Mouse (Mus musculus): ENCODE results near the gene Grk2. TPM values are rescaled to one million over a fixed set of nuclear protein-coding genes. Genes with fewer than 3 reads are reported as not detected.

Gene Grk2
- total and polyA plus RNA-seq, 2 experiments, result 11.3 to 30.3 TPM

GRCm38 (mm10) chr19:4280425-4280824 is 25.6 kb downstream of the Grk2 start:
- 97% methylated on average over 9 of the region's 9 CpGs for WGBS
- DNase-seq (ENCODE audit: extremely low read depth, low read depth, low spot score), result no peak
- H3K27ac ChIP-seq (replicated peaks; ENCODE audit: insufficient read depth, low read depth, low read length), result no peak overlapping the region
- H3K9ac ChIP-seq (ENCODE audit: low read depth, low read length), result no peak overlapping the region
- no peaks in the 10 kb centered on the region for H3K27me3 ChIP-seq (ENCODE audit: control insufficient read depth, insufficient read depth, low read length)
- no peaks in the 10 kb centered on the region for H3K36me3 ChIP-seq (ENCODE audit: control insufficient read depth, insufficient read depth, low read length)
- H3K4me3 ChIP-seq (ENCODE audit: insufficient read depth, low read depth, low read length), result no peak overlapping the region
- TF ChIP-seq CTCF (IDR thresholded peaks at IDR 0.05; ENCODE audit: low read depth, low read length) (no peak), POLR2A (IDR thresholded peaks at IDR 0.05; ENCODE audit: extremely low read depth, insufficient read depth, low read length) (no peak)
- 0 out of 2 replicates have a peak, but pooled peaks cover 2% of the 10 kb centered on the region for H3K4me1 ChIP-seq (ENCODE audit: control insufficient read depth, insufficient read depth, low read length)
- no peaks in the 10 kb centered on the region for H3K79me2 ChIP-seq (ENCODE audit: control insufficient read depth, insufficient read depth, low read length)

GRCm38 (mm10) chr19:4279487-4279886 is 26.5 kb downstream of the Grk2 start:
- Histone ChIP-seq H3K4me3 (ENCODE audit: insufficient read depth, low read depth, low read length) (no peak overlapping the region), H3K27me3 (ENCODE audit: control insufficient read depth, insufficient read depth, low read length) (no peaks in the 10 kb centered on the region), H3K36me3 (ENCODE audit: control insufficient read depth, insufficient read depth, low read length) (no peaks in the 10 kb centered on the region), H3K4me1 (ENCODE audit: control insufficient read depth, insufficient read depth, low read length) (0 out of 2 replicates have a peak, but pooled peaks cover 2% of the 10 kb centered on the region), H3K27ac (replicated peaks; ENCODE audit: insufficient read depth, low read depth, low read length) (no peak overlapping the region), H3K79me2 (ENCODE audit: control insufficient read depth, insufficient read depth, low read length) (no peaks in the 10 kb centered on the region), H3K9ac (ENCODE audit: low read depth, low read length) (no peak overlapping the region)
- 93% methylated on average over 1 of the region's 1 CpGs for WGBS
- TF ChIP-seq POLR2A (IDR thresholded peaks at IDR 0.05; ENCODE audit: extremely low read depth, insufficient read depth, low read length), result no peak
- 0 out of 2 replicates have a peak, but pooled peaks have one; percentile 7 for TF ChIP-seq CTCF (IDR thresholded peaks at IDR 0.05; ENCODE audit: low read depth, low read length)
- no peak for DNase-seq (ENCODE audit: extremely low read depth, low read depth, low spot score)

DNA sequence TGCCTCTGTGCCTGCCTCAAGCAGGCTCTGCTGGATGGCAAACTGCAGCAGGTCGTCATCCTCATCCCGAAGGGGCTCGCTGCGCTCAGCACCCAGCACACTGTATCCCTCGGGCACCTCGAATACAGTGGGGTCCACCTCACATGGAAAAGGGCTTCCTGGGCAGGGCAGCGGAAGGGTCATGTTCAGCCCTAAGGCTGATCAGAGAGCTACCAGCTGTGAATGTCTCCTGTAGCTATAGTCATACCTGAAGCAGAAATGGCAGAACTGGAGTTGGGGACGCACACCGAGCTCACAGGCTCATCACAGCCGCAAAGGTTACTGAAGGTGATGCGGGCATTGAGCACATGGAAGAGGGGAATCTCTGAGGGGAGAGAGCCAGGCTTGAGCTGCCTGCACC is 35.0 kb downstream of the Grk2 start:
- no peak for DNase-seq (ENCODE audit: extremely low read depth, low read depth, low spot score)
- H3K4me1 ChIP-seq (ENCODE audit: control insufficient read depth, insufficient read depth, low read length), result peaks cover 5% of the 10 kb centered on the region
- WGBS, result 94% methylated on average over 11 of the region's 11 CpGs
- no peaks in the 10 kb centered on the region for H3K79me2 ChIP-seq (ENCODE audit: control insufficient read depth, insufficient read depth, low read length)
- H3K36me3 ChIP-seq (ENCODE audit: control insufficient read depth, insufficient read depth, low read length), result no peaks in the 10 kb centered on the region
- H3K9ac ChIP-seq (ENCODE audit: low read depth, low read length), result no peak overlapping the region
- no peak overlapping the region for H3K27ac ChIP-seq (replicated peaks; ENCODE audit: insufficient read depth, low read depth, low read length)
- H3K4me3 ChIP-seq (ENCODE audit: insufficient read depth, low read depth, low read length), result no peak overlapping the region
- H3K27me3 ChIP-seq (ENCODE audit: control insufficient read depth, insufficient read depth, low read length), result no peaks in the 10 kb centered on the region
- TF ChIP-seq CTCF (IDR thresholded peaks at IDR 0.05; ENCODE audit: low read depth, low read length), result no peak
- TF ChIP-seq POLR2A (IDR thresholded peaks at IDR 0.05; ENCODE audit: extremely low read depth, insufficient read depth, low read length), result no peak

GRCm38 (mm10) chr19:4270187-4270586 is 35.8 kb downstream of the Grk2 start:
- H3K27ac ChIP-seq (replicated peaks; ENCODE audit: insufficient read depth, low read depth, low read length), result no peak overlapping the region
- no peak for TF ChIP-seq CTCF (IDR thresholded peaks at IDR 0.05; ENCODE audit: low read depth, low read length)
- no peak for TF ChIP-seq POLR2A (IDR thresholded peaks at IDR 0.05; ENCODE audit: extremely low read depth, insufficient read depth, low read length)
- no peaks in the 10 kb centered on the region for H3K36me3 ChIP-seq (ENCODE audit: control insufficient read depth, insufficient read depth, low read length)
- 90% methylated on average over 6 of the region's 6 CpGs for WGBS
- H3K27me3 ChIP-seq (ENCODE audit: control insufficient read depth, insufficient read depth, low read length), result no peaks in the 10 kb centered on the region
- no peaks in the 10 kb centered on the region for H3K79me2 ChIP-seq (ENCODE audit: control insufficient read depth, insufficient read depth, low read length)
- no peak overlapping the region for H3K9ac ChIP-seq (ENCODE audit: low read depth, low read length)
- peaks cover 5% of the 10 kb centered on the region for H3K4me1 ChIP-seq (ENCODE audit: control insufficient read depth, insufficient read depth, low read length)
- no peak overlapping the region for H3K4me3 ChIP-seq (ENCODE audit: insufficient read depth, low read depth, low read length)
- no peak for DNase-seq (ENCODE audit: extremely low read depth, low read depth, low spot score)

DNA sequence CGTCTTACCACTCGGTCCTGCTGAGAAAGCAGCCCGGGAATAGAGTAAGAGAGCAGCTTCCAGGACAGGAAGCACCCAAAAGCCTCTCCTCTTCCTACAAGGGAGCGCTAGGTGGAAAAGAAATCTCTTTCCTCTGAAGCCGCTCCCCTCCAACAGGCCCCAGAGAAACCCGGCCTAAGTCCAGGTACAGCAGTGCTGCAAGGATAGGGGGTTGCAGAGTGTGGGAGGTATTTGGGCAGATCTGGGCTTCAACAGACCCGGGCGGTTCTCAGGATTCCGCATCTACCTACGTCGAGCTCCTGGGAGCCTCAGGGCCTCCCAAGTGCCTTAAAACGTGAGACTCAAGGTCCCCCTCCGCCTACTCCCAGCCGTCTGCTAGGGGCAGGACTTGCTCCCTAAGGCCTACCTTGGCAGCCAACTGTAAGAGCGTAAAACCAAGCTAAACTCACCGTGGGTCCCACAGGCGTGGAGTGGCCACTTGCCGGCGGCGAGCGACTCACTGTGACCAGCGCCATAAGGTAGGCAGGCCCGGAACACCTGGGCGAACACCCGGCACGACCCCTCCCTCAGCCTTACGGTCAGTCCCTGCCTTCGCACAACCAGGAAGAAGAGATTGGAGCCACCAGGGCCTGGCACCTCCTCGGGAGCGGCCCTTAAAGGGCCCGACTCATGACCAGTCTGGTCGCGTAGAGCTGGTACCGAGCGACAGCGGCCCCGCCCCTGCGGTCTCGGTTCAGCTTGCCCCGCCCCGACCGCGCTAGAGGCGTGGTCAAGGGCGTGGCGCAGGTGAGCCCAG is 37.3 kb downstream of the Grk2 start, which contains the start of gene Ssh3:
Gene Ssh3, minus strand, starts transcription at position 615 of the 796 bp plus-strand sequence.
- no peaks in the 10 kb centered on the region for H3K79me2 ChIP-seq (ENCODE audit: control insufficient read depth, insufficient read depth, low read length)
- no peaks in the 10 kb centered on the region for H3K36me3 ChIP-seq (ENCODE audit: control insufficient read depth, insufficient read depth, low read length)
- H3K4me1 ChIP-seq (ENCODE audit: control insufficient read depth, insufficient read depth, low read length), result peaks cover 5% of the 10 kb centered on the region
- WGBS, result 12% methylated on average over 46 of the region's 46 CpGs
- H3K4me3 ChIP-seq (ENCODE audit: insufficient read depth, low read depth, low read length), result peak within 1 kb of the TSS; percentile 78
- peak; percentile 80 for DNase-seq (ENCODE audit: extremely low read depth, low read depth, low spot score)
- no peaks in the 10 kb centered on the region for H3K27me3 ChIP-seq (ENCODE audit: control insufficient read depth, insufficient read depth, low read length)
- TF ChIP-seq POLR2A (IDR thresholded peaks at IDR 0.05; ENCODE audit: extremely low read depth, insufficient read depth, low read length) (no peak), CTCF (IDR thresholded peaks at IDR 0.05; ENCODE audit: low read depth, low read length) (no peak)
- H3K9ac ChIP-seq (ENCODE audit: low read depth, low read length), result peak within 1 kb of the TSS; percentile 67
- H3K27ac ChIP-seq (replicated peaks; ENCODE audit: insufficient read depth, low read depth, low read length), result no peak within 1 kb of the TSS

GRCm38 (mm10) chr19:4265956-4266355 is 40.1 kb downstream of the Grk2 start:
- no peak overlapping the region for H3K9ac ChIP-seq (ENCODE audit: low read depth, low read length)
- H3K36me3 ChIP-seq (ENCODE audit: control insufficient read depth, insufficient read depth, low read length), result no peaks in the 10 kb centered on the region
- H3K4me1 ChIP-seq (ENCODE audit: control insufficient read depth, insufficient read depth, low read length), result peaks cover 5% of the 10 kb centered on the region
- H3K79me2 ChIP-seq (ENCODE audit: control insufficient read depth, insufficient read depth, low read length), result no peaks in the 10 kb centered on the region
- no peak for DNase-seq (ENCODE audit: extremely low read depth, low read depth, low spot score)
- 80% methylated on average over 4 of the region's 4 CpGs for WGBS
- H3K27me3 ChIP-seq (ENCODE audit: control insufficient read depth, insufficient read depth, low read length), result no peaks in the 10 kb centered on the region
- no peak overlapping the region for H3K4me3 ChIP-seq (ENCODE audit: insufficient read depth, low read depth, low read length)
- no peak for TF ChIP-seq CTCF (IDR thresholded peaks at IDR 0.05; ENCODE audit: low read depth, low read length)
- no peak for TF ChIP-seq POLR2A (IDR thresholded peaks at IDR 0.05; ENCODE audit: extremely low read depth, insufficient read depth, low read length)
- H3K27ac ChIP-seq (replicated peaks; ENCODE audit: insufficient read depth, low read depth, low read length), result no peak overlapping the region

All from liver, adult 2 months (tissue).